Mouse (Mus musculus): ENCODE data around the gene Skint8.

GRCm38 (mm10) chr4:111919092-111919491 lies at the start of gene Skint8:
- TF ChIP-seq CTCF (IDR thresholded peaks at IDR 0.05; ENCODE audit: low read depth, low read length) (no peak), POLR2A (IDR thresholded peaks at IDR 0.05; ENCODE audit: borderline replicate concordance, low read depth, low read length) (no peak)

Data from bone marrow macrophage, adult 2 months (primary cell).